Mouse (Mus musculus): Measurements from ENCODE around the gene Zfp414. TPM values are rescaled to one million over a fixed set of nuclear protein-coding genes. Genes with fewer than 3 reads are reported as not detected.
"Not testable (repeated sequence)": the region's sequence is repeated elsewhere in the genome, so short reads cannot be mapped to it uniquely, and the experiment has no call there.

Zfp414 gene
- polyA plus RNA-seq, 1 experiment from 2014 or later, result 50.9 TPM

GRCm38 (mm10) chr17:33610548-33610947 lies 18.3 kb upstream of the Zfp414 start:
- no peak for ATAC-seq
- H3K27me3 ChIP-seq (replicated peaks; ENCODE audit: control insufficient read depth, insufficient read depth, low read length), result no peaks in the 10 kb centered on the region
- no peak overlapping the region for H3K4me3 ChIP-seq (ENCODE audit: low read length)
- no peaks in the 10 kb centered on the region for H3K36me3 ChIP-seq (ENCODE audit: control insufficient read depth, insufficient read depth, low read length)
- no peak overlapping the region for H3K4me2 ChIP-seq (ENCODE audit: low read length)
- no peak overlapping the region for H3K27ac ChIP-seq (ENCODE audit: low read depth, low read length)
- no peaks in the 10 kb centered on the region for H3K4me1 ChIP-seq (ENCODE audit: control insufficient read depth, insufficient read depth, low read depth, low read length)
- WGBS, result 87% methylated on average over 7 of the region's 7 CpGs
- H3K9me3 ChIP-seq (ENCODE audit: control insufficient read depth, low read length), result no peaks in the 10 kb centered on the region
- H3K9ac ChIP-seq (ENCODE audit: low read depth, low read length), result no peak overlapping the region

GRCm38 (mm10) chr17:33613726-33614125 lies 15.2 kb upstream of the Zfp414 start:
- not testable (repeated sequence) for H3K9ac ChIP-seq (ENCODE audit: low read depth, low read length); H3K36me3 ChIP-seq (ENCODE audit: control insufficient read depth, insufficient read depth, low read length); H3K27ac ChIP-seq (ENCODE audit: low read depth, low read length); H3K9me3 ChIP-seq (ENCODE audit: control insufficient read depth, low read length); ATAC-seq; H3K4me2 ChIP-seq (ENCODE audit: low read length); H3K4me3 ChIP-seq (ENCODE audit: low read length); H3K4me1 ChIP-seq (ENCODE audit: control insufficient read depth, insufficient read depth, low read depth, low read length); H3K27me3 ChIP-seq (replicated peaks; ENCODE audit: control insufficient read depth, insufficient read depth, low read length)
- 86% methylated on average over 5 of the region's 5 CpGs for WGBS

GRCm38 (mm10) chr17:33627281-33627680 lies 1.6 kb upstream of the Zfp414 start:
- no peak overlapping the region for H3K4me3 ChIP-seq (ENCODE audit: low read length)
- H3K4me2 ChIP-seq (ENCODE audit: low read length), result no peak overlapping the region
- peaks cover 27% of the 10 kb centered on the region for H3K4me1 ChIP-seq (ENCODE audit: control insufficient read depth, insufficient read depth, low read depth, low read length)
- H3K27me3 ChIP-seq (replicated peaks; ENCODE audit: control insufficient read depth, insufficient read depth, low read length), result no peaks in the 10 kb centered on the region
- H3K36me3 ChIP-seq (ENCODE audit: control insufficient read depth, insufficient read depth, low read length), result peaks cover 2% of the 10 kb centered on the region; the same call in 1 of the 2 replicates
- no peak overlapping the region for H3K27ac ChIP-seq (ENCODE audit: low read depth, low read length)
- no peak for ATAC-seq
- no peaks in the 10 kb centered on the region for H3K9me3 ChIP-seq (ENCODE audit: control insufficient read depth, low read length)
- 94% methylated on average over 3 of the region's 3 CpGs for WGBS
- H3K9ac ChIP-seq (ENCODE audit: low read depth, low read length), result no peak overlapping the region

GRCm38 (mm10) chr17:33629487-33630125 lies 716 bp downstream of the Zfp414 start:
- peak overlapping the region; percentile 61 for H3K4me3 ChIP-seq (ENCODE audit: low read length)
- peak; percentile 7 for ATAC-seq
- peaks cover 27% of the 10 kb centered on the region for H3K4me1 ChIP-seq (ENCODE audit: control insufficient read depth, insufficient read depth, low read depth, low read length)
- no peaks in the 10 kb centered on the region for H3K9me3 ChIP-seq (ENCODE audit: control insufficient read depth, low read length)
- peaks cover 3% of the 10 kb centered on the region for H3K36me3 ChIP-seq (ENCODE audit: control insufficient read depth, insufficient read depth, low read length)
- no peaks in the 10 kb centered on the region for H3K27me3 ChIP-seq (replicated peaks; ENCODE audit: control insufficient read depth, insufficient read depth, low read length)
- H3K4me2 ChIP-seq (ENCODE audit: low read length), result peak overlapping the region; percentile 83
- peak overlapping the region; percentile 87 for H3K9ac ChIP-seq (ENCODE audit: low read depth, low read length)
- WGBS, result 73% methylated on average over 12 of the region's 12 CpGs
- peak overlapping the region; percentile 97 for H3K27ac ChIP-seq (ENCODE audit: low read depth, low read length)

- no peaks in the 10 kb centered on the region for H3K9me3 ChIP-seq (ENCODE audit: control insufficient read depth, low read length)
- no peak overlapping the region for H3K9ac ChIP-seq (ENCODE audit: low read depth, low read length)
- H3K4me1 ChIP-seq (ENCODE audit: control insufficient read depth, insufficient read depth, low read depth, low read length), result peaks cover 27% of the 10 kb centered on the region
- no peak for ATAC-seq
- peaks cover 3% of the 10 kb centered on the region for H3K36me3 ChIP-seq (ENCODE audit: control insufficient read depth, insufficient read depth, low read length)
- no peaks in the 10 kb centered on the region for H3K27me3 ChIP-seq (replicated peaks; ENCODE audit: control insufficient read depth, insufficient read depth, low read length)
- H3K27ac ChIP-seq (ENCODE audit: low read depth, low read length), result no peak overlapping the region
- WGBS, result 79% methylated on average over 13 of the region's 13 CpGs
- H3K4me2 ChIP-seq (ENCODE audit: low read length), result peak overlapping the region; percentile 83
- H3K4me3 ChIP-seq (ENCODE audit: low read length), result no peak overlapping the region; the same call in 1 of the 2 replicates
Measured at GRCm38 (mm10) chr17:33630171-33630895, 1.4 kb downstream of the Zfp414 start.

- H3K36me3 ChIP-seq (ENCODE audit: control insufficient read depth, insufficient read depth, low read length), result peaks cover 3% of the 10 kb centered on the region
- no peaks in the 10 kb centered on the region for H3K27me3 ChIP-seq (replicated peaks; ENCODE audit: control insufficient read depth, insufficient read depth, low read length)
- H3K4me3 ChIP-seq (ENCODE audit: low read length), result no peak overlapping the region
- peaks cover 27% of the 10 kb centered on the region for H3K4me1 ChIP-seq (ENCODE audit: control insufficient read depth, insufficient read depth, low read depth, low read length)
- H3K27ac ChIP-seq (ENCODE audit: low read depth, low read length), result peak overlapping the region; percentile 3; the same call in 1 of the 2 replicates
- 0 out of 2 replicates have a peak overlapping the region, but pooled peaks have one; percentile 11 for H3K9ac ChIP-seq (ENCODE audit: low read depth, low read length)
- H3K4me2 ChIP-seq (ENCODE audit: low read length), result no peak overlapping the region
- 97% methylated on average over 9 of the region's 9 CpGs for WGBS
- ATAC-seq, result no peak
- no peaks in the 10 kb centered on the region for H3K9me3 ChIP-seq (ENCODE audit: control insufficient read depth, low read length)
Measured at GRCm38 (mm10) chr17:33631236-33631635, 2.3 kb downstream of the Zfp414 start.

- peaks cover 3% of the 10 kb centered on the region for H3K36me3 ChIP-seq (ENCODE audit: control insufficient read depth, insufficient read depth, low read length)
- H3K4me2 ChIP-seq (ENCODE audit: low read length), result no peak overlapping the region
- H3K9me3 ChIP-seq (ENCODE audit: control insufficient read depth, low read length), result no peaks in the 10 kb centered on the region
- ATAC-seq, result no peak
- WGBS, result 76% methylated on average over 5 of the region's 5 CpGs
- H3K27me3 ChIP-seq (replicated peaks; ENCODE audit: control insufficient read depth, insufficient read depth, low read length), result no peaks in the 10 kb centered on the region
- H3K4me3 ChIP-seq (ENCODE audit: low read length), result no peak overlapping the region
- H3K9ac ChIP-seq (ENCODE audit: low read depth, low read length), result no peak overlapping the region
- peak overlapping the region; percentile 3; the same call in 1 of the 2 replicates for H3K27ac ChIP-seq (ENCODE audit: low read depth, low read length)
- peaks cover 27% of the 10 kb centered on the region for H3K4me1 ChIP-seq (ENCODE audit: control insufficient read depth, insufficient read depth, low read depth, low read length)
Measured at GRCm38 (mm10) chr17:33631796-33632195, 2.9 kb downstream of the Zfp414 start.

- Histone ChIP-seq H3K36me3 (ENCODE audit: control insufficient read depth, insufficient read depth, low read length) (peaks cover 5% of the 10 kb centered on the region), H3K27ac (ENCODE audit: low read depth, low read length) (no peak overlapping the region), H3K4me1 (ENCODE audit: control insufficient read depth, insufficient read depth, low read depth, low read length) (no peaks in the 10 kb centered on the region; the same call in 1 of the 2 replicates), H3K27me3 (replicated peaks; ENCODE audit: control insufficient read depth, insufficient read depth, low read length) (no peaks in the 10 kb centered on the region), H3K9ac (ENCODE audit: low read depth, low read length) (no peak overlapping the region), H3K9me3 (ENCODE audit: control insufficient read depth, low read length) (no peaks in the 10 kb centered on the region), H3K4me2 (ENCODE audit: low read length) (no peak overlapping the region), H3K4me3 (ENCODE audit: low read length) (no peak overlapping the region)
- WGBS, result 88% methylated on average over 2 of the region's 2 CpGs
- no peak for ATAC-seq
Measured at GRCm38 (mm10) chr17:33637038-33637437, 8.1 kb downstream of the Zfp414 start.

GRCm38 (mm10) chr17:33637516-33638276 lies 8.8 kb downstream of the Zfp414 start, which contains the start of gene Pram1:
Gene Pram1, plus strand, starts transcription at chr17:33638056.
- Histone ChIP-seq H3K9me3 (ENCODE audit: control insufficient read depth, low read length) (no peaks in the 10 kb centered on the region), H3K36me3 (ENCODE audit: control insufficient read depth, insufficient read depth, low read length) (peaks cover 3% of the 10 kb centered on the region), H3K4me2 (ENCODE audit: low read length) (no peak within 1 kb of the TSS), H3K27ac (ENCODE audit: low read depth, low read length) (no peak within 1 kb of the TSS), H3K27me3 (replicated peaks; ENCODE audit: control insufficient read depth, insufficient read depth, low read length) (no peaks in the 10 kb centered on the region), H3K4me3 (ENCODE audit: low read length) (no peak within 1 kb of the TSS), H3K4me1 (ENCODE audit: control insufficient read depth, insufficient read depth, low read depth, low read length) (no peaks in the 10 kb centered on the region), H3K9ac (ENCODE audit: low read depth, low read length) (no peak within 1 kb of the TSS)
- no peak for ATAC-seq
- 91% methylated on average over 4 of the region's 4 CpGs for WGBS
